Mouse (Mus musculus): ENCODE results near the gene Gm7714. TPM values are rescaled to one million over a fixed set of nuclear protein-coding genes. Genes with fewer than 3 reads are reported as not detected.

Gm7714 gene
- not detected for polyA plus RNA-seq (2014; fragmentation: Illumina TruSeq; extraction: RNeasy Lipid Tissue Mini Kit (QIAGEN cat#74804); ENCODE audit: low read depth, low replicate concordance)

GRCm38 (mm10) chr5:88268619-88269018 lies at the start of gene Gm7714:
Gene Gm7714, plus strand, starts transcription at chr5:88268919.

DNA sequence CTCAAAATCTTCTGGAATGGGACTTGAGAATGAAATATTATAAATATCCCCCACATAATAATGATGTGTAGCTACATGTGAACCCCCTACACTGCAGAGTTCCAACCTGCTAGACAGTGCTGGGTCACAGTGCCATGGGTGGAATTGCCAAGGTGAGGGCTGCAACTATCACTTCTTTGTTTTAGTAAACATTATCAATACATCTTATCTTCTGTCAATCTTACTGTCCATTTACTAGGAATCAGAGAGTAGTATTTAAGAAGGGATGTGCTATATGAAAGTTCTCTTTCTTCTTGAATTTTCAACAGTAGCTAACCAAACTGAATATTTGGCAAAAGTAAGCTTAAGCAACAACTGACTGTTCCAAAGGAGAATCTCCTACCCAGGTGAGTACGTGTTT lies 48.3 kb downstream of the Gm7714 start, which contains the start of gene Prol1:
Prol1 (plus strand) TSS at position 301 of the 400 bp plus-strand sequence.

Other genes starting within 250 kb of the Gm7714 start
- gene Smr2, start 182.4 kb upstream of the Gm7714 start, polyA plus RNA-seq (2014; fragmentation: Illumina TruSeq; extraction: RNeasy Lipid Tissue Mini Kit (QIAGEN cat#74804); ENCODE audit: low read depth, low replicate concordance) = not detected
- not detected for gene Gm11116, start 157.4 kb upstream of the Gm7714 start, polyA plus RNA-seq (2014; fragmentation: Illumina TruSeq; extraction: RNeasy Lipid Tissue Mini Kit (QIAGEN cat#74804); ENCODE audit: low read depth, low replicate concordance)
- gene Gm11115, start 114.8 kb upstream of the Gm7714 start, polyA plus RNA-seq (2014; fragmentation: Illumina TruSeq; extraction: RNeasy Lipid Tissue Mini Kit (QIAGEN cat#74804); ENCODE audit: low read depth, low replicate concordance) = not detected
- gene Prol1, start 48.4 kb downstream of the Gm7714 start, polyA plus RNA-seq (2014; fragmentation: Illumina TruSeq; extraction: RNeasy Lipid Tissue Mini Kit (QIAGEN cat#74804); ENCODE audit: low read depth, low replicate concordance) = not detected
- not detected for gene Amtn, start 107.2 kb downstream of the Gm7714 start, polyA plus RNA-seq (2014; fragmentation: Illumina TruSeq; extraction: RNeasy Lipid Tissue Mini Kit (QIAGEN cat#74804); ENCODE audit: low read depth, low replicate concordance)
- gene Ambn, start 187.1 kb downstream of the Gm7714 start, polyA plus RNA-seq (2014; fragmentation: Illumina TruSeq; extraction: RNeasy Lipid Tissue Mini Kit (QIAGEN cat#74804); ENCODE audit: low read depth, low replicate concordance) = not detected
- gene Enam, start 219.1 kb downstream of the Gm7714 start, polyA plus RNA-seq (2014; fragmentation: Illumina TruSeq; extraction: RNeasy Lipid Tissue Mini Kit (QIAGEN cat#74804); ENCODE audit: low read depth, low replicate concordance) = not detected

Data from kidney, adult 10 weeks (tissue).